Mouse (Mus musculus): ENCODE measurements around the gene Sorcs1. TPM values are rescaled to one million over a fixed set of nuclear protein-coding genes. Genes with fewer than 3 reads are reported as not detected.

Gene Sorcs1
- polyA plus RNA-seq, 1 experiment from 2014 or later = 0.16 TPM

DNA sequence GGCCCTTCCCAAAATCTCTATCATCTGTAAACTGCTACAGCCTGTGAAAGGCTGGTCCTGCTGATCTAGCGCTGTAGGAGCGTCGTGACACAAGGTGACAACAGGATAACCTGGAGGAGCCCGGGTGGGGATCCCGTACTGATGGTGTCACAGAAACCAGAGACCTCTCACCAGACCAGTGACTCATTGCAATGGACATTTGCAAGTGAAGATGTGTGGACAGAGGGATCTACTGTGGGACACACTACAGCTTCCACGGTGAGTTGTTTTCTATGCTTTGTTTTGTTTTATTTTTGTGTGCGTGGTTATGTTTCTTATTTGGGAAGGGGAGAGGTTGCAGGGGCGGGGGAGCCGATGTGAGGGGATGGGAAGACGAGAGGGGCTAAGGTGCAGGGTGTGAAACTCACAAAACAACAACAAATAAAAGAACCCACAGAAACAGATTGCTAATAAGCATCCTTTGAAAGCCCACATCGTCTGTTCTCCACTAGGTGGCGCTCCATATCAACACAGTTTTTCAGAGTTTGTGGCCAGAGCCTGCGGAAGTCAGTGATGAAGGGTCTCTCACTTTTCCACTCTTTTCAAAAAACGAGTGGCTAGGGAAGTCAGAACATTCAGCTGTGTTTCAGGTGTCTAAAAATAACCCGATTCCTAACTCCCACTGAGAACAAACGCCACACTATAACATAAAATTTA is 419.6 kb downstream of the Sorcs1 start:
- peak; percentile 28 for DNase-seq (ENCODE audit: low spot score)

DNA sequence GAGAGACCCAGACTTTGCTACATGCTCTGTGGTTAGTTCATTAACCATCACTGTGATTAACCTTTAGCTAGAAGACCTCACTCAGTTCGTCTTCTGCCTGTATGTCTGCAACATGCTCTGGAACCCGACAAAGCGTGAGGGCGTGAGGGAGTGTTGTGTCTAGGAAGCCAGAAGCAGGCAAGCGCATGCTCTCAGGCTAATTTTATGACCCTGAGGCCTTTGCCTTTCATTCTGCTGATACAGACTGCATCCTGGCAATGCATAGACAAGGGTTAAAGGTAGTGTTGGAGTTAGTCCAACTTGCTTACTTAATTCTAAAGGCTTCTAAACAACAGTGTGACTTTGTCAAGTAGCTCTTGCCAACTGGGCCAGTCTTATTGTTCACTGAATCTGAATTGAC is 458.0 kb downstream of the Sorcs1 start:
- DNase-seq (ENCODE audit: low spot score) = no peak

DNA sequence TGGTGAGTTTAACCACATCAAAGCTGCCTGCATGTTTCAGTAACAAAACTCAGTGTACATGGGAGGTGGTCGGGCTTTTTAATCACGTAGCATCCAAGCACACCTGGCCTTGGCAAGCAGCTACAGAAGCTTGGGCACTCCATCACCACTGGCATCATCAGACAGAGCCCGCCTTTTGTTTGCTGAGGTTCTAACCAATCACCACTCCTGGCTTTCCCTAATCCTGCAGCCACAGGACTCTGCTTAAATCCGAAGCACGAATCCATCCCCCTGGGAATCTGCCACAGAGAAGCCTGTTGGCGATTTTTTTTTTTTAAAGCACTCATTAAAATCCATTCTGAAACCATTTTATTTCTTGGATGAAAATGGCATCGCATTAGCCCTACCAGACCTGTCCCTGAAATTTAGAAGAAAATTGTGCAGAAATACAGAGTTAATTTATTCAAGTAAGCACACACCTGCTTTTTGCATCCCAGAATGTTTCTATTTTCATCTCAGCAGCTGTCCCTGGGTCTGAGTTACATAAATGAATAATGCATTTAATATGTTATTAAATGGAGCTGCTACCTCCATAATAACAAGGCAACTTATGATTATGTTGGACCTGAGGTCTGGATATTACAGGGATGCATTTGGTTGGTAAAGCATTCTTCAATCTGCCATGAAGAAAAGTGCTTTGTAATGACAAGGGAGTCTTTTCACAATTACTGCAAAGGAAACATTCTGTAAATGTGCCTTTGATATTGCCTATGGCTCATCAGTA is 463.8 kb downstream of the Sorcs1 start:
- DNase-seq (ENCODE audit: low spot score) = no peak

DNA sequence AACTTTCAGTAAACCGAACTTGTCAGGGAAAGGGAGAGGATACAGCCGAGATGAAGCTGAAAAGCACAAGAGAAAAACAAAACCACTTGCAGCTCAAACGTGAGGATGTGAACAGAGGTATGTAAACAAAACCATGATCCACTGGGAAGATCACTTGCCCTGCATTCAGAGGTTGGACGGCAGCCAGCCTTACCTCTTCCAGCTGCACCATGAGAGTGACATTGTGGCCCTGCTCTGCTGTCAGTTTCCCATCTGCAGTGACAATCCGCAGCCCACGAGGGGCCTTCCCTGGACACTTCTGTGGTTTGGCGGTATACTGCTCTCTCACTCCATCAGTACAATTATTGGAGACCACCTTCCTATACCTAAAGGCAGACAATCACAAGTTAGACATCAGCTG is 468.0 kb downstream of the Sorcs1 start:
- DNase-seq (ENCODE audit: low spot score) = no peak

DNA sequence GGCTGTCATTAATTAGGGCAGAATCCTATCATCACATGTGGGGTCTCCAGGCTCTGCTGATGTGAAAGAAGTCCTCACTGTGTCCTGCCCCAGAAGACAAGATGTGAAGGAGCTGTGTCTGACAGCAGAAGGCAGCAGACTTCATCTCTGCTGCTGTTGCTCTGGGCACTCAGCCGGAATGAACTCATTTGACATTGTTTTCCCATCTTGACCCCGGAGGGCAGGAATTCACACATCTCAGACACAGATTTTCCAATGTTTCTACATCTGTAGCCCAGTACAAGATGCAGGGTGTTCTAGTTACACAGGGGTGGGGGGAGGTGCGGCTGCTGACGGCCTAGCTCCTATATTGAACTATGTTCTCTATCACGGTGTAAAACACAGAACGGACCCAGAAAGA is 474.1 kb downstream of the Sorcs1 start:
- no peak for DNase-seq (ENCODE audit: low spot score)

DNA sequence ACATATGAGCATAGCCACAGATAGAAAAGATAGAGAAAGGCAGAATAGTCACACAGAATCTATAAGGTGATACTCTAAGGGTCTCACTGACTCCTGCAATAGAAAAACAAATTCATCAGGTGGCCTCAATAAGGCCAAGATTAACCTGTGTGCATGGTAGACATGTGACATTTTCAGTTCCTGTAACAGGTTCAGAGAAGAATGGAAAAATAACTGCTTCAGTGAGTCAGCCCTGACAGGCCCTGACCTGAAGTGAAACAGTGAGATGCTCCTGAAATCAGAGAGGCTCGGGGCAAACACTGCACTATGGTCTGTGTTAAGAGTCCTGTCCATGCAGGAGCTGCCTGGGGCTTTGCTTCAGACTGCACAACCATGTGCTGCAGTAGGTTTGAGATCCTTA is 481.9 kb downstream of the Sorcs1 start:
- DNase-seq (ENCODE audit: low spot score) = no peak

DNA sequence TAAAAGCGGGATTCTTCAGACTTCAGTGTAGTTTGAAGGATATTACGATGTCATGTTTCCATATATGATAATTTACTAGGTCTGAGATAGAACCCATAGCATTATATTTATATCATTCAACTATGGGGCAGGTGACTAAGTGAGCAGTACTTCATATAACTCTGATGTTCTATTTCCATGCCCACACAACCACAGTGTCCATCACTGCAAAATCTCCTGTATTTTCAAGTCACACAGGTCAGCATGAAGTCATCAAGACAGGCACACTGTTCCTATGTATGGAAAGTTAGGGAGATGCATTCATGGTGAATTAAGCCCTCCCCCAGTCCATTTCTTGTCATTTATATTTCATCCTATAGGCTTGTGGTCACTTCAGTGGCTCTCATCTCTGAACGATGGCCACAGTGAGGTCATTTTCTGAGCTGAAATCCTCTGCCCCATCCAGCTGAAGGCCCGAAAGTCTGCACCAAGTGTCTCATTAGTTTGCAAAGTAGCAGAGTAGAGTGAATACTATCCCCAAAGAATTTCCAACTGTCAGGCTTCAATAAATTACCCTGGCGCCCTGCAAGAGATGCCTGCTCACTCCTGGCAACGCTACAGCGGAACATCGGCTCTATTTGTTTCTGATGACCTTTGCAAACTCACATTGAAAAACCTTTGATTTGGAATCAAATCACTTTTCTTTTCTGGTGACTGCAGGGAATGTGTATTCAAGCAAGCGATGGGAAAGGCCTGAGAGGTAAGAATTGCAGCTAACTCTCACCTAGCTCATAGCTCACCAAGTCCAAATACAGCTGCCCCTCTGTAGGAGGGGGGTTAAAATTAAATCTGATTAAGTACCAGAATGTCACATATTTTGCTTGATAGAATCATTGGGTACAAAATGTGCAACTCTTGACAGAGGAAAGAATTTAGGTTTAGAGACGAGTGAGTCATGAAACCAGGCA is 492.4 kb downstream of the Sorcs1 start:
- no peak for DNase-seq (ENCODE audit: low spot score)

DNA sequence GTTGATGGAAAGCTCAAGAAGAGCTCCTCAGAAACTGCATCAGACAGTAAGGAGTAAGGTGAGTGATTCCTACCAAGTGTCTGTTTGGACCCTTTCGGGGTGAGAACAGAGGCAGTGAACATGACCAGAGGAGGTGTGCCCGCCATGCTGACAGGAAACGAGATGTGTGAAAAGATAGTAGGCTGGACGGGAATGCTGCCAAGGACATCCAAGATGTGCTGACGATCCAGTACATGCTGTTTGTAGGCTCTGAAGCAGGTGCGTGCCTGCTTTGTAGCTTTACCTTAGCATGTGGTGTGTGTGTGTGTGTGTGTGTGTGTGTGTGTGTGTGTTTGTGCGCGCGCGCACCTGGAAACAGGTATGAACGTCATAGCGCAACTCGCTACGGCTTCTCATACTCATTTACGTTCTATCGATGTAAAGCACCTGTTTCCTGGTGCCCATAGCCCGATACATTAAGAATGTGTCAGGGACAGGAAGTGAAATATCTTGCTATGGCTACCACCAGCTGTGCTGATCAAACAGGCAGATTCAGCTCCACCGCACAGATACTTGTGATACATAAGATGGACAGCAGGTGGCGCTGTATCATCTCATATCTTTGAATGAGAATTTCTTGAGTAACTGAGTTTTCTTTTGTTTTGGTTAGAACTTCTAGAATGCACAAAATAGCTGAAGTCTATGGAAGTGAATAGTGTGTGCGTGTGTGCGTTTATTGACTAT is 493.4 kb downstream of the Sorcs1 start:
- DNase-seq (ENCODE audit: low spot score) = peak; percentile 29

DNA sequence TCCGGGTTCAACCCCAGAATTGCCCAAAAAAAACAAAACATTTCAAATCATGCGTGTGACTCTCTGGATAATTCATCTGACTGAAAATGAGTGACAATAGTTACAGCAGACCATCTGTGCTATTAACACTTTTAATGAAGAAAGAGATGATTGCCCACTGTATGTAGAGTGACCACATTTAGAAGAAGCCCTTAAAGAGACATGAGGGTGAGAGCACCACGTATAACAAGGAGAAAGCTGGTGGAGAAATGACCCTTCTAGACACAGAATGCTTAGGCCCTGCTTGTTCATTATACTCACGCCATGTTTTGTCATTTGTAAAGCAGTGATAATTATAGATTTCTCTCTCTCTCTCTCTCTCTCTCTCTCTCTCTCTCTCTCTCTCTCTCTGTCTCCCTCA is 499.6 kb downstream of the Sorcs1 start:
- no peak for DNase-seq (ENCODE audit: low spot score)

DNA sequence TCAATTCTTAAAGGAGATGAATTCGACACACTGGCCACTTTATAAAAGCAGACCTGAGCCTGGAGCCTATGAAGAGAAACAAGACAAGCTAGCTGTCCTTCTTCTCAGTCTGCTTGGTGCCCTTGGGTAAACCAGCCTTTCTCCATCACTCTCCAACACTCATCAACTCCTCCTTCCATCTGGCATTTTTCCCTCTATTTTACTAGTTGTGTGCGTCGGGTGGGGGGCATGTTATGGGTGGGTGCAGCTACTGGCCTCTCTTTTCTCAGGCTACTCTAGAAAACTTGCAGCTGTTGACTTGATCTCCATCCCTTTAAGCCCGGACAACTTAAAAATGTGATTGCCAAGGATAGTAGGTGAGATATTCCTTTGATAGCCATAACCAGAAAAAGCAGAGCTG is 500.3 kb downstream of the Sorcs1 start:
- no peak for DNase-seq (ENCODE audit: low spot score)

DNA sequence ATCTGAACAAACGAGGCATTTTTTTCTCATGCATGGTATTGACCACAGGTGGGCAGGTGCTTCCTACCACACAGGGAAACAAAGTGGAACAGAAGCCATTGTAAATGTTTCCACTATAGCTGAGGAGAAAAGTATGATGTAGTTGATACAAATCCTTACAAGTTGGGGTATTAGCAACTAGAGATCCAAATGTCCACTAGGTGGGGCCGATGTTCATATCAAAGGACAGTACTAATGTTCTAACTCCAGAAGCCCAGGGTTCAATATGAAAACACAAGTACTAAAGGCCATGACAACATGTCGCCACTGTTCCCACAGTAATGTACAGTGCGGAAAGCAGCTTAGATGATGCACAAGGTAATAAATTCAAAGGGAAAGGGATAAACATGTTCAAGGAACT is 506.6 kb downstream of the Sorcs1 start:
- no peak for DNase-seq (ENCODE audit: low spot score)

DNA sequence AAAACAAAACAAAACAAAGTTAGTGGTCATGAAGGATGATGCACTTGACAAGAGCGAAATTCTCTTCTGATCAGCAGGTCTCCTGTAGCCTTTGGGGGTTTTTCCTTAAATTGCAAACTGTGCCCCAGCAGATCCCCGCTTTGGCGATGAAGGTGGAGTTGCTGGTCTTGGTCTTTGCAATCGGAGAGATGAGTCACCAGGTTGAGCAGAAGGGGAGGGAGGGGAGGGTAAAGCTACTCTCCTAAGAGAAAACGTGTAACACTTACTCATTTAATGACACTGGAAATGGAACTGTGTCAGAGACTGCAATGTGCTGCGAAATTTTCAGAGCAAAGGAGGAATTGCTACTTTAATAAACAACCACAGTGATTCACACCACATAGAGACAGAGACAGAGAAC is 527.3 kb downstream of the Sorcs1 start:
- DNase-seq (ENCODE audit: low spot score) = no peak

DNA sequence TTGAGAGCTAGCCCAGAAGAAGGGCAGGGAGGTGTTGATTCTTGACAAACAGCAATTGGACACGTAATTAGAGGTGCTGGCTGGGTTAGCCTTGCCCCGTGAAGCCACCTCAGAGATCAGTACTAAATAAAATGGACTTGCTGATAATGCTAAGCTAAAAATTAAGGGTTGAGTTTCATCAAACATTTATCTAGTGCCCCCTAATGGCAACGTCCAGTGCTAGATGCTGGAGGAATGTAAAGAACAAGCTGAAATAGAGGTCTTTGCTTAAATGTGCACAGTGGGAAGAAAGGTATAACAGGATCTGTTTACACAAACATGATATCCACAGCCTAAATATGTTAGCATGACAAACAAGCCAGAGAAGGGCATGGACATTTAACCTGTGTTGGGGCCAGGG is 532.5 kb downstream of the Sorcs1 start:
- DNase-seq (ENCODE audit: low spot score) = no peak

DNA sequence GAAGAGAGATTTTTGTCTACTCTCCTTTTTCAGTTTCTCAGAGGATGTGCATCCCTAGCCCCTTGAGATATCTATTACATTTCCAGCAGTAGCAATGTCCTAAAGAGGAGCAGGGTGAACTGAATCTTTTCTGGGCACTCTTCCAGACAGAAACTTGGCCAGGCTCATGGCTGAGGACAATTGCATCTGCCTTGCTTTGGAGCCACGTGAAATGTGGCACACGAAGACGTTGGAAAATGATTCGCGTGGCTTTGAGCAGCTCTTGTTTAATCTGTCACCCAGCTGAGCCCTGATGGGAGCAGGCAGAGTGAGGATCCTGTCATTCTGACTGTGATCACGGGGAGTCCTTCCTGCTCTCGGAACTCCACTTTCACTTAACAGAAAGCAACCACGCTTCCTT is 536.6 kb downstream of the Sorcs1 start:
- no peak for DNase-seq (ENCODE audit: low spot score)

DNA sequence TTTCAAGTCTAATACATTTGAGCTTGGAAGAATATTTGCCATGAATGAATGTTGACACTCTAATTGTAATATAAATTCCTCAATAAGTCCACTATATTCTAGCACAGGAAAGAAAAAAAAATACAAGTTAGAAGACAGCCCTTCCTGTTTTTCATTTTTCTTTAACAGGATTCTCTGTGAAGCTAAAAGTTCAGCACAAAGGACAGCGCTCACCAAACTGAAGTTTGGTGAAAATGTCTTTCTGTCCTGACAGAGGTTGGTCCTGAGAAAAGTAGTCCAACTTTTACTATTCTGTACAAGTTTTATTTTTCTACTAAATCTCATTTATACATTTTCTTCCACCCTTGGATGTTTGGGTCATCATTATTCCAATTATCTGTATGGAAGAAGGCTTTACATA is 543.8 kb downstream of the Sorcs1 start:
- no peak for DNase-seq (ENCODE audit: low spot score)

DNA sequence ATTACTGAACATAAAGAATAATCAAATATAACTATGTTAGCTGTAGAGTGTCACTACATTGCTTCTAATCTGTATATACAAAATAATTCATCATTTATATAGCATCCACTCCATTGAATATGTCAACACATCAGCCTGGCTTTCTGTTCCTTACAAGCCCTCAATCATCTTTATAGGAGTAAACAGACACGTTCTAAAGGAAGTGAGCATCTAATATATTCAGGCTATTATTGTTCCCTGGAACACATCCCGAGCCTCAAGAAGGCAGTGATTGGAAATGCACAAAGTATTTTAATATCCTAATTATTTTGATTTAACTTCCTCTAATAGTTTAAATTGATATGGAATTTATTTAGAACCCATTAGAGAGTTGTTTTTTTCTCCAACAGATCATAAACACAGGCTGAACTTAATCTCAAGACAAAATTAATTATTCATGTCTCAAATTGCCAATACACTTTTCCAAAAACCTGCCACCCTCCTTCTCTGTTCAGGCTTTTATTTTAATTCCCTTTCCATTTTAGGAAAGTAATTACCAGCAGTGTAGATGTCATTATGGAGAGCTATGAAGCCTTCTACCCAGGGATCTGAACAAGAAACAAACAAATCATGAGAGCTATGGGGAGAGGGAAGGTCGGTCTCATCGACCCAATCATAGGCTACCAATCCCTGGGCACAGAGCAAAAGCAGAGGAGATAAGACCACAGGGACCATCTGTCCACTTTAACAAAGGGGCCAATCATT is 572.4 kb downstream of the Sorcs1 start:
- DNase-seq (ENCODE audit: low spot score) = no peak

Data from thymus, postnatal 0 days (tissue).